In genomic region chr11:87296467-87296866, GRCm38 (mm10) we compare ENCODE assay signal across 17 mouse cellular contexts.
"Had no signal": no experiment of that assay in that cellular context is flagged by ENCODE, and none has a peak within 500 bp of the region (broad histone marks: within the 10 kb centered on the region; RNA-seq: fewer than 3 reads in every experiment).

No protein-coding gene starts in this region.

- DNase-seq: kidney, adult 9 months; liver; lung, adult 18-20 months; lung, postnatal 10 days; lung, postnatal 36 days; thymus, adult 18-20 months; thymus, postnatal 36 days had no signal

- H3K9ac ChIP-seq: limb, embryonic 13.5 days; liver, embryonic 12.5 days; liver, embryonic 15.5 days; lung, embryonic 15.5 days; midbrain, embryonic 13.5 days had no signal

- H3K9me3 ChIP-seq: limb, embryonic 10.5 days; limb, embryonic 13.5 days; liver, embryonic 12.5 days; liver, embryonic 15.5 days; lung, embryonic 15.5 days; midbrain, embryonic 10.5 days; midbrain, embryonic 13.5 days had no signal

- H3K4me3 ChIP-seq: limb, embryonic 10.5 days; limb, embryonic 13.5 days; liver, embryonic 12.5 days; liver, embryonic 15.5 days; lung, embryonic 15.5 days; megakaryocyte, embryonic 14.5 days; midbrain, embryonic 10.5 days; midbrain, embryonic 13.5 days had no signal

- ATAC-seq: liver, embryonic 12.5 days; midbrain, embryonic 13.5 days; midbrain, embryonic 16.5 days had no signal

- H3K4me1 ChIP-seq: limb, embryonic 10.5 days; limb, embryonic 13.5 days; liver, embryonic 15.5 days; midbrain, embryonic 10.5 days had no signal

- H3K27me3 ChIP-seq: limb, embryonic 13.5 days; liver, embryonic 12.5 days; liver, embryonic 15.5 days; lung, embryonic 15.5 days; midbrain, embryonic 13.5 days had no signal

- H3K27ac ChIP-seq: kidney, postnatal 0 days; limb, embryonic 10.5 days; limb, embryonic 13.5 days; liver, embryonic 12.5 days; liver, embryonic 15.5 days; lung, embryonic 15.5 days; midbrain, embryonic 10.5 days; midbrain, embryonic 13.5 days had no signal

- H3K36me3 ChIP-seq: limb, embryonic 10.5 days; limb, embryonic 13.5 days; liver, embryonic 12.5 days; liver, embryonic 15.5 days; lung, embryonic 15.5 days; midbrain, embryonic 10.5 days; midbrain, embryonic 13.5 days had no signal

- H3K4me2 ChIP-seq: limb, embryonic 13.5 days; liver, embryonic 12.5 days; liver, embryonic 15.5 days; lung, embryonic 15.5 days; midbrain, embryonic 13.5 days had no signal
